In genomic region chr3:87970184-87970938, GRCm38 (mm10) we compare ENCODE assay signal across 8 mouse cellular contexts. TPM values are rescaled to one million over a fixed set of nuclear protein-coding genes. Genes with fewer than 3 reads are reported as not detected.
DNase-seq lines count a peak whose midpoint lies in the region; ATAC-seq and TF ChIP-seq lines count a peak whose summit lies in the region.

No protein-coding gene starts in this region.

- peaks cover 41% of the 10 kb centered on the region for H3K27me3 ChIP-seq in embryonic facial prominence, embryonic 10.5 days (replicated peaks; ENCODE audit: low read depth, poor library complexity, severe bottlenecking)
- no peaks in the 10 kb centered on the region for H3K27me3 ChIP-seq in splenic B cell, adult 2 months (ENCODE audit: control insufficient read depth, insufficient read depth, low read length, poor library complexity, severe bottlenecking)

- H3K4me3 ChIP-seq in gastrocnemius, adult 2 months, result peak overlapping the region; percentile 71
- H3K4me3 ChIP-seq in embryonic facial prominence, embryonic 10.5 days, result peak overlapping the region; percentile 77
- H3K4me3 ChIP-seq in layer of hippocampus, adult 2 months, result peak overlapping the region; percentile 49

- peak; percentile 63 for DNase-seq in gastrocnemius, adult 2 months
- no peak for DNase-seq in gastrocnemius, adult 8-10 months (ENCODE audit: low spot score in 2 of 2)
- peak; percentile 86 for DNase-seq in NIH3T3 (ENCODE audit: low read depth)
- peak; percentile 78 for DNase-seq in embryonic facial prominence, embryonic 10.5 days (ENCODE audit: low spot score)
- peak; percentile 60 to 77 for DNase-seq in heart, postnatal 14 days
- peak in 1 of 2 experiments; percentile 61 for DNase-seq in layer of hippocampus, adult 2 months (ENCODE audit: low spot score in 2 of 2)
- peak; percentile 78 for DNase-seq in splenic B cell, adult 2 months (ENCODE audit: low read depth, low spot score)

- WGBS in embryonic facial prominence, embryonic 10.5 days, result under 1% methylated on average over 21 of the region's 21 CpGs

- intact Hi-C loops in gastrocnemius, adult 2 months (cut with DNase I), result loop anchor here (1.0 to 5.0 kb wide), 2 partner anchors 17 to 38 kb away; partner anchors contain the start of genes Isg20l2 and Rrnad1
- intact Hi-C loops in heart, postnatal 14 days (cut with DNase I), result loop anchor here (1.0 kb wide), 2 partner anchors 17 to 101 kb away; no protein-coding TSS in a partner anchor

- TF ChIP-seq CTCF in gastrocnemius, adult 2 months (IDR thresholded peaks at IDR 0.05), result peak; percentile 91
- peak; percentile 87 for TF ChIP-seq CTCF in layer of hippocampus, adult 2 months (conservative IDR thresholded peaks at IDR 0.05)

- H3K4me1 ChIP-seq in embryonic facial prominence, embryonic 10.5 days, result peaks cover 53% of the 10 kb centered on the region

- peaks cover 19% of the 10 kb centered on the region for H3K36me3 ChIP-seq in embryonic facial prominence, embryonic 10.5 days (replicated peaks)
- H3K36me3 ChIP-seq in splenic B cell, adult 2 months (ENCODE audit: control insufficient read depth, insufficient read depth, low read length, poor library complexity, severe bottlenecking), result no peaks in the 10 kb centered on the region

- ATAC-seq in megakaryocyte, adult 5-6 weeks (ENCODE audit: poor library complexity, severe bottlenecking), result peak; percentile 27; the same call in 1 of the 2 replicates

- no peaks in the 10 kb centered on the region for H3K9me3 ChIP-seq in embryonic facial prominence, embryonic 10.5 days

- H3K27ac ChIP-seq in gastrocnemius, adult 2 months, result peak overlapping the region; percentile 84
- H3K27ac ChIP-seq in embryonic facial prominence, embryonic 10.5 days (replicated peaks), result peak overlapping the region; percentile 84
- 0 out of 2 replicates have a peak overlapping the region, but pooled peaks have one; percentile 4 for H3K27ac ChIP-seq in layer of hippocampus, adult 2 months

RNA-seq across cellular contexts. Expression of gene Nes, which starts 0.5 kb away (rescaled TPM):
- 10 to 100 TPM in 1 of 2 experiments, 1 to 10 TPM in 1; 9.1 to 17.2 TPM for total RNA-seq in gastrocnemius, adult 2 months (2021)
- 10 to 100 TPM in 2 of 4 experiments, 1 to 10 TPM in 2; 8.7 to 18.0 (median 12.0) TPM for total RNA-seq in gastrocnemius, adult 8-10 months (2022)
- 35.3 and 46.2 TPM in 2 replicates for polyA plus RNA-seq in embryonic facial prominence, embryonic 10.5 days (2016; fragmentation: Nextera tagmentation; extraction: Ambion mirVana)
- total RNA-seq in heart, postnatal 14 days (2021), result 10 to 100 TPM; 32.5 to 39.0 TPM
- total RNA-seq in layer of hippocampus, adult 2 months (2021), result 1 to 10 TPM; 4.0 to 4.8 TPM
- total RNA-seq in megakaryocyte, adult 5-6 weeks (2015), result not detected in 2 replicates
- not detected in 2 replicates for total RNA-seq in megakaryocyte, adult 5-6 weeks (2017)

RNA-seq across cellular contexts. Expression of gene Crabp2, which starts 21.9 kb away (rescaled TPM):
- under 1 TPM in 1 of 2 experiments, not detected in 1; 0.42 TPM for total RNA-seq in gastrocnemius, adult 2 months (2021)
- not detected for total RNA-seq in gastrocnemius, adult 8-10 months (2022)
- 686 and 800 TPM in 2 replicates for polyA plus RNA-seq in embryonic facial prominence, embryonic 10.5 days (2016; fragmentation: Nextera tagmentation; extraction: Ambion mirVana)
- total RNA-seq in heart, postnatal 14 days (2021), result under 1 TPM; 0.31 to 0.56 TPM
- 1 to 10 TPM; 1.6 to 3.7 TPM for total RNA-seq in layer of hippocampus, adult 2 months (2021)
- 1.3 TPM in 1 of 2 replicates, not detected in the other for total RNA-seq in megakaryocyte, adult 5-6 weeks (2015)
- total RNA-seq in megakaryocyte, adult 5-6 weeks (2017), result not detected in 2 replicates

RNA-seq across cellular contexts. Expression of gene Bcan, which starts 29.7 kb away (rescaled TPM):
- not detected for total RNA-seq in gastrocnemius, adult 2 months (2021)
- under 1 TPM in 1 of 4 experiments, not detected in 3; 0.15 TPM for total RNA-seq in gastrocnemius, adult 8-10 months (2022)
- polyA plus RNA-seq in embryonic facial prominence, embryonic 10.5 days (2016; fragmentation: Nextera tagmentation; extraction: Ambion mirVana), result 0.32 and 0.41 TPM in 2 replicates
- total RNA-seq in heart, postnatal 14 days (2021), result under 1 TPM; 0.15 to 0.29 TPM
- 100 to 1,000 TPM; 309 to 328 TPM for total RNA-seq in layer of hippocampus, adult 2 months (2021)
- not detected in 2 replicates for total RNA-seq in megakaryocyte, adult 5-6 weeks (2015)
- total RNA-seq in megakaryocyte, adult 5-6 weeks (2017), result not detected in 2 replicates

RNA-seq across cellular contexts. Expression of gene Rrnad1, which starts 39.8 kb away (rescaled TPM):
- total RNA-seq in gastrocnemius, adult 2 months (2021), result 1 to 10 TPM; 4.7 to 5.0 TPM
- 1 to 10 TPM; 2.4 to 4.1 (median 3.5) TPM for total RNA-seq in gastrocnemius, adult 8-10 months (2022)
- polyA plus RNA-seq in embryonic facial prominence, embryonic 10.5 days (2016; fragmentation: Nextera tagmentation; extraction: Ambion mirVana), result 20.6 and 21.5 TPM in 2 replicates
- 1 to 10 TPM; 6.9 to 8.5 TPM for total RNA-seq in heart, postnatal 14 days (2021)
- 10 to 100 TPM; 24.7 to 27.4 TPM for total RNA-seq in layer of hippocampus, adult 2 months (2021)
- total RNA-seq in megakaryocyte, adult 5-6 weeks (2015), result 7.2 and 7.8 TPM in 2 replicates
- 8.7 and 10.2 TPM in 2 replicates for total RNA-seq in megakaryocyte, adult 5-6 weeks (2017)

RNA-seq across cellular contexts. Expression of gene Isg20l2, which starts 40.2 kb away (rescaled TPM):
- total RNA-seq in gastrocnemius, adult 2 months (2021), result 1 to 10 TPM; 7.6 to 8.1 TPM
- 1 to 10 TPM; 5.8 to 7.6 (median 7.2) TPM for total RNA-seq in gastrocnemius, adult 8-10 months (2022)
- polyA plus RNA-seq in embryonic facial prominence, embryonic 10.5 days (2016; fragmentation: Nextera tagmentation; extraction: Ambion mirVana), result 78.0 and 81.3 TPM in 2 replicates
- 10 to 100 TPM; 15.7 TPM for total RNA-seq in heart, postnatal 14 days (2021)
- 10 to 100 TPM; 14.2 to 15.8 TPM for total RNA-seq in layer of hippocampus, adult 2 months (2021)
- total RNA-seq in megakaryocyte, adult 5-6 weeks (2015), result 27.5 and 28.8 TPM in 2 replicates
- total RNA-seq in megakaryocyte, adult 5-6 weeks (2017), result 25.0 and 26.3 TPM in 2 replicates

Comparison
In these comparisons a context has a peak if more than half of its experiments do, and no peak if none do; other contexts are left out.
1. DNase-seq: peak in gastrocnemius, adult 2 months (single experiment), NIH3T3 (single experiment), embryonic facial prominence, embryonic 10.5 days (single experiment), heart, postnatal 14 days (2 of 2) and splenic B cell, adult 2 months (single experiment); none in gastrocnemius, adult 8-10 months (0 of 2).
2. H3K27ac ChIP-seq: peak in every context shown above with its lines; median percentile 84 in gastrocnemius, adult 2 months; 84 in embryonic facial prominence, embryonic 10.5 days; 4 in layer of hippocampus, adult 2 months.
3. RNA of gene Nes, which starts 0.5 kb away (total RNA-seq): 32.5 to 39.0 TPM in heart, postnatal 14 days, 9.1 to 17.2 TPM in gastrocnemius, adult 2 months, 8.7 to 18.0 TPM in gastrocnemius, adult 8-10 months and 4.0 to 4.8 TPM in layer of hippocampus, adult 2 months; not detected in megakaryocyte, adult 5-6 weeks; every median in the first group is over 4 times any median in the second.
4. RNA of gene Bcan, which starts 29.7 kb away (total RNA-seq): 309 to 328 TPM in layer of hippocampus, adult 2 months; 0.15 to 0.29 TPM in heart, postnatal 14 days, 0.15 TPM in gastrocnemius, adult 8-10 months, not detected in gastrocnemius, adult 2 months and not detected in megakaryocyte, adult 5-6 weeks; every median in the first group is over 100 times any median in the second.
5. Peak in every context shown above with its lines, with median percentiles within 50 percentile points of each other: H3K4me3 ChIP-seq.